Mouse (Mus musculus) hindbrain, embryonic 11.5 days (tissue): ENCODE data around the gene Ccdc86. TPM values are rescaled to one million over a fixed set of nuclear protein-coding genes. Genes with fewer than 3 reads are reported as not detected.

Source experiments
- ATAC-seq: fragments of 200-750 bp; cut with Nextera tagmentation; 2 replicates; pipeline ENCODE4 v1.8.0; 2017; ENCODE audit warnings: mild to moderate bottlenecking, moderate TSS enrichment, moderate library complexity; ENCODE audit not compliant: low FRiP score
- DNase-seq: peaks from one replicate; pipeline ENCODE4 v3.0.0-alpha.2; 2015; ENCODE audit warnings: low spot score
- H3K27ac ChIP-seq: fragments of 300-500 bp; sonication (generic); 2 replicates; pipeline ENCODE4 v1.5.1; 2014; ENCODE audit warnings: mild to moderate bottlenecking, low read depth, low read length
- H3K27me3 ChIP-seq: fragments of 300-500 bp; sonication (generic); 2 replicates; pipeline ENCODE4 v1.6.1; 2014; ENCODE audit warnings: mild to moderate bottlenecking, low read length, moderate library complexity, mixed read lengths; ENCODE audit not compliant: control insufficient read depth, insufficient read depth
- H3K36me3 ChIP-seq: fragments of 300-500 bp; sonication (generic); 2 replicates; pipeline ENCODE4 v1.6.1; 2014; ENCODE audit warnings: mild to moderate bottlenecking, low read length, moderate library complexity, mixed read lengths; ENCODE audit not compliant: control insufficient read depth, insufficient read depth
- H3K4me1 ChIP-seq: fragments of 300-500 bp; sonication (generic); replicated peaks from 2 replicates; pipeline ENCODE4 v1.6.1; 2014; ENCODE audit warnings: low read length, mixed read lengths; ENCODE audit not compliant: control insufficient read depth, insufficient read depth
- H3K4me2 ChIP-seq: fragments of 300-500 bp; sonication (generic); replicated peaks from 2 replicates; pipeline ENCODE4 v1.6.1; 2014; ENCODE audit warnings: mild to moderate bottlenecking, low read depth, low read length
- H3K4me3 ChIP-seq: fragments of 300-500 bp; sonication (generic); 2 replicates; pipeline ENCODE4 v1.5.1; 2014; ENCODE audit warnings: low read depth, low read length
- H3K9ac ChIP-seq: fragments of 300-500 bp; sonication (generic); 2 replicates; pipeline ENCODE4 v1.6.1; 2014; ENCODE audit warnings: low read depth, low read length
- H3K9me3 ChIP-seq: fragments of 300-500 bp; sonication (generic); 2 replicates; pipeline ENCODE4 v1.6.1; 2016; ENCODE audit warnings: low read length; ENCODE audit not compliant: control insufficient read depth
- WGBS: fragments of 180-500 bp; shearing (Covaris S2); extraction: QIAGEN DNeasy Blood & Tissue Kit; methylation state at CpG from one replicate; pipeline ENCODE4 v1.1.7; 2014; 5-methylcytosine and 5-hydroxymethylcytosine counted together
- polyA plus RNA-seq: library from polyadenylated mRNA; unstranded; fragments of >200 nt; fragmentation: Nextera tagmentation; extraction: Ambion mirVana; gene quantifications from 2 replicates; pipeline ENCODE4 v1.2.1, GENCODE M21; 2014

Ccdc86 gene
- polyA plus RNA-seq, 1 experiment from 2014 or later: 17.5 TPM

GRCm38 (mm10) chr19:10959978-10960346 lies 10.9 kb upstream of the Ccdc86 start:
- ATAC-seq (0 out of 2 replicates have a peak, but pooled peaks have one; percentile 27), DNase-seq (no peak)
- no peaks in the 10 kb centered on the region for H3K27me3 ChIP-seq
- H3K27ac ChIP-seq: no peak overlapping the region
- 50% methylated on average over 12 of the region's 12 CpGs for WGBS
- no peak overlapping the region for H3K9ac ChIP-seq
- no peaks in the 10 kb centered on the region for H3K36me3 ChIP-seq
- no peak overlapping the region for H3K4me2 ChIP-seq
- no peak overlapping the region for H3K4me3 ChIP-seq
- no peaks in the 10 kb centered on the region for H3K4me1 ChIP-seq
- no peaks in the 10 kb centered on the region for H3K9me3 ChIP-seq

GRCm38 (mm10) chr19:10959085-10959977 lies 10.3 kb upstream of the Ccdc86 start:
- Histone ChIP-seq H3K27me3 (no peaks in the 10 kb centered on the region), H3K36me3 (no peaks in the 10 kb centered on the region), H3K9me3 (no peaks in the 10 kb centered on the region), H3K9ac (no peak overlapping the region), H3K4me3 (no peak overlapping the region), H3K4me1 (no peaks in the 10 kb centered on the region), H3K27ac (no peak overlapping the region), H3K4me2 (no peak overlapping the region)
- WGBS: 34% methylated on average over 11 of the region's 11 CpGs
- peak; percentile 84 for ATAC-seq
- DNase-seq: peak; percentile 81

GRCm38 (mm10) chr19:10952021-10952939 lies 3.2 kb upstream of the Ccdc86 start:
- no peak overlapping the region for H3K4me2 ChIP-seq
- no peak overlapping the region for H3K4me3 ChIP-seq
- ATAC-seq (no peak), DNase-seq (no peak)
- H3K27ac ChIP-seq: no peak overlapping the region
- no peaks in the 10 kb centered on the region for H3K27me3 ChIP-seq
- H3K4me1 ChIP-seq: peaks cover 9% of the 10 kb centered on the region
- no peaks in the 10 kb centered on the region for H3K36me3 ChIP-seq
- 74% methylated on average over 11 of the region's 11 CpGs for WGBS
- H3K9ac ChIP-seq: no peak overlapping the region
- no peaks in the 10 kb centered on the region for H3K9me3 ChIP-seq

- ATAC-seq (peak; percentile 28; the same call in 1 of the 2 replicates), DNase-seq (peak; percentile 28)
- Histone ChIP-seq H3K4me2 (peak overlapping the region; percentile 44), H3K4me1 (peaks cover 10% of the 10 kb centered on the region), H3K9me3 (no peaks in the 10 kb centered on the region), H3K9ac (peak overlapping the region; percentile 45), H3K36me3 (no peaks in the 10 kb centered on the region; the same call in 1 of the 2 replicates), H3K27ac (no peak overlapping the region), H3K27me3 (no peaks in the 10 kb centered on the region), H3K4me3 (peak overlapping the region; percentile 67)
- WGBS: 39% methylated on average over 9 of the region's 9 CpGs
Measured at GRCm38 (mm10) chr19:10949558-10949957, 492 bp upstream of the Ccdc86 start.

- DNase-seq: no peak
Measured at GRCm38 (mm10) chr19:10948416-10948815, 650 bp downstream of the Ccdc86 start.

GRCm38 (mm10) chr19:10947219-10947618 lies 1.8 kb downstream of the Ccdc86 start:
- no peak for ATAC-seq
- no peak for DNase-seq
- Histone ChIP-seq H3K4me1 (peaks cover 10% of the 10 kb centered on the region), H3K4me2 (peak overlapping the region; percentile 93), H3K4me3 (peak overlapping the region; percentile 67), H3K27me3 (no peaks in the 10 kb centered on the region), H3K36me3 (no peaks in the 10 kb centered on the region; the same call in 1 of the 2 replicates), H3K27ac (no peak overlapping the region), H3K9ac (peak overlapping the region; percentile 62; the same call in 1 of the 2 replicates), H3K9me3 (no peaks in the 10 kb centered on the region)
- 90% methylated on average over 5 of the region's 5 CpGs for WGBS

More at GRCm38 (mm10) chr19:10948416-10948815, 650 bp downstream of the Ccdc86 start:
- no peak for ATAC-seq
- no peaks in the 10 kb centered on the region for H3K27me3 ChIP-seq
- H3K4me3 ChIP-seq: peak overlapping the region; percentile 67
- 2% methylated on average over 20 of the region's 20 CpGs for WGBS
- no peaks in the 10 kb centered on the region; the same call in 1 of the 2 replicates for H3K36me3 ChIP-seq
- H3K4me2 ChIP-seq: peak overlapping the region; percentile 93
- peaks cover 10% of the 10 kb centered on the region for H3K4me1 ChIP-seq
- H3K9me3 ChIP-seq: no peaks in the 10 kb centered on the region
- peak overlapping the region; percentile 62 for H3K9ac ChIP-seq
- no peak overlapping the region for H3K27ac ChIP-seq

- H3K27ac ChIP-seq: no peak overlapping the region
- H3K9ac ChIP-seq: no peak overlapping the region
- no peak for DNase-seq
- no peaks in the 10 kb centered on the region for H3K27me3 ChIP-seq
- WGBS: 93% methylated on average over 3 of the region's 3 CpGs
- H3K4me3 ChIP-seq: no peak overlapping the region
- H3K4me1 ChIP-seq: peaks cover 13% of the 10 kb centered on the region
- no peaks in the 10 kb centered on the region; the same call in 1 of the 2 replicates for H3K36me3 ChIP-seq
- no peak overlapping the region for H3K4me2 ChIP-seq
- ATAC-seq: no peak
- no peaks in the 10 kb centered on the region for H3K9me3 ChIP-seq
Measured at GRCm38 (mm10) chr19:10946506-10946905, 2.6 kb downstream of the Ccdc86 start.

- H3K27ac ChIP-seq: no peak overlapping the region
- H3K4me3 ChIP-seq: no peak overlapping the region
- no peaks in the 10 kb centered on the region; the same call in 1 of the 2 replicates for H3K36me3 ChIP-seq
- DNase-seq (no peak), ATAC-seq (no peak)
- peaks cover 13% of the 10 kb centered on the region for H3K4me1 ChIP-seq
- H3K27me3 ChIP-seq: no peaks in the 10 kb centered on the region
- no peak overlapping the region for H3K4me2 ChIP-seq
- no peak overlapping the region for H3K9ac ChIP-seq
- WGBS: 90% methylated on average over 3 of the region's 3 CpGs
- H3K9me3 ChIP-seq: no peaks in the 10 kb centered on the region
Measured at GRCm38 (mm10) chr19:10943955-10944354, 5.1 kb downstream of the Ccdc86 start.
